Mouse (Mus musculus) heart, embryonic 15.5 days (tissue): Measurements from ENCODE around the gene 4930505A04Rik. TPM values are rescaled to one million over a fixed set of nuclear protein-coding genes. Genes with fewer than 3 reads are reported as not detected.
"Not testable (repeated sequence)": the region's sequence is repeated elsewhere in the genome, so short reads cannot be mapped to it uniquely, and the experiment has no call there.

Experiments
- ATAC-seq: fragments of 200-750 bp; cut with Nextera tagmentation; replicated peaks from 2 replicates; pipeline ENCODE4 v1.8.0; 2017; ENCODE audit warnings: low read depth, moderate TSS enrichment; ENCODE audit not compliant: insufficient number of reproducible peaks, insufficient read depth, low FRiP score
- H3K27ac ChIP-seq: fragments of 300-500 bp; sonication (generic); 2 replicates; pipeline ENCODE4 v1.5.1; 2015; ENCODE audit warnings: mild to moderate bottlenecking, inconsistent platforms
- H3K27me3 ChIP-seq: fragments of 300-500 bp; sonication (generic); 2 replicates; pipeline ENCODE4 v1.6.1; 2015; ENCODE audit warnings: inconsistent platforms
- H3K36me3 ChIP-seq: fragments of 300-500 bp; sonication (generic); 2 replicates; pipeline ENCODE4 v1.6.1; 2015; ENCODE audit warnings: mild to moderate bottlenecking, inconsistent platforms
- H3K4me1 ChIP-seq: fragments of 300-500 bp; sonication (generic); replicated peaks from 2 replicates; pipeline ENCODE4 v1.6.1; 2015; ENCODE audit warnings: inconsistent platforms
- H3K4me2 ChIP-seq: fragments of 300-500 bp; sonication (generic); 2 replicates; pipeline ENCODE4 v1.6.1; 2015; ENCODE audit warnings: inconsistent platforms, mild to moderate bottlenecking, moderate library complexity
- H3K4me3 ChIP-seq: fragments of 300-500 bp; sonication (generic); 2 replicates; pipeline ENCODE4 v1.5.1; 2015; ENCODE audit warnings: mild to moderate bottlenecking, inconsistent platforms
- H3K9ac ChIP-seq: fragments of 300-500 bp; sonication (generic); 2 replicates; pipeline ENCODE4 v1.6.1; 2015; ENCODE audit warnings: mild to moderate bottlenecking, inconsistent platforms
- H3K9me3 ChIP-seq: fragments of 300-500 bp; sonication (generic); replicated peaks from 2 replicates; pipeline ENCODE4 v1.6.1; 2016; ENCODE audit warnings: inconsistent platforms
- WGBS: fragments of 180-500 bp; shearing (Covaris S2); methylation state at CpG from one replicate; pipeline ENCODE4 v1.1.7; 2015; ENCODE audit warnings: mixed read lengths; 5-methylcytosine and 5-hydroxymethylcytosine counted together
- polyA plus RNA-seq: library from polyadenylated mRNA; unstranded; fragments of >200 nt; fragmentation: Nextera tagmentation; extraction: Ambion mirVana; gene quantifications from 2 replicates; pipeline ENCODE4 v1.2.1, GENCODE M21; 2015

The 4930505A04Rik gene
- polyA plus RNA-seq, 1 experiment from 2014 or later = 0.14 TPM

GRCm38 (mm10) chr11:30447561-30447960 lies 24.1 kb downstream of the 4930505A04Rik start:
- Histone ChIP-seq H3K36me3 (no peaks in the 10 kb centered on the region), H3K4me3 (no peak overlapping the region), H3K27me3 (no peaks in the 10 kb centered on the region), H3K9ac (no peak overlapping the region), H3K27ac (no peak overlapping the region), H3K4me2 (no peak overlapping the region), H3K9me3 (no peaks in the 10 kb centered on the region), H3K4me1 (no peaks in the 10 kb centered on the region)
- 92% methylated on average over 1 of the region's 1 CpGs for WGBS
- ATAC-seq = no peak

GRCm38 (mm10) chr11:30444192-30444905 lies 27.3 kb downstream of the 4930505A04Rik start:
- WGBS = 85% methylated on average over 12 of the region's 12 CpGs
- H3K9ac ChIP-seq, H3K27me3 ChIP-seq, H3K36me3 ChIP-seq, ATAC-seq, H3K9me3 ChIP-seq, H3K4me1 ChIP-seq, H3K4me3 ChIP-seq, H3K27ac ChIP-seq, H3K4me2 ChIP-seq: not testable (repeated sequence)

GRCm38 (mm10) chr11:30443746-30444145 lies 27.9 kb downstream of the 4930505A04Rik start:
- Histone ChIP-seq H3K27ac (no peak overlapping the region), H3K4me2 (no peak overlapping the region), H3K9ac (no peak overlapping the region), H3K4me3 (no peak overlapping the region), H3K27me3 (no peaks in the 10 kb centered on the region), H3K9me3 (no peaks in the 10 kb centered on the region), H3K4me1 (no peaks in the 10 kb centered on the region), H3K36me3 (no peaks in the 10 kb centered on the region)
- 80% methylated on average over 8 of the region's 8 CpGs for WGBS
- ATAC-seq = no peak

GRCm38 (mm10) chr11:30433256-30433950 lies 38.2 kb downstream of the 4930505A04Rik start:
- no peak overlapping the region for H3K4me2 ChIP-seq
- no peak overlapping the region for H3K27ac ChIP-seq
- ATAC-seq = no peak
- no peak overlapping the region for H3K4me3 ChIP-seq
- WGBS = 81% methylated on average over 2 of the region's 2 CpGs
- no peaks in the 10 kb centered on the region for H3K9me3 ChIP-seq
- H3K36me3 ChIP-seq = no peaks in the 10 kb centered on the region
- no peak overlapping the region for H3K9ac ChIP-seq
- H3K27me3 ChIP-seq = no peaks in the 10 kb centered on the region
- no peaks in the 10 kb centered on the region for H3K4me1 ChIP-seq

- Histone ChIP-seq H3K9me3 (no peaks in the 10 kb centered on the region), H3K9ac (no peak overlapping the region), H3K36me3 (no peaks in the 10 kb centered on the region), H3K4me1 (peaks cover 16% of the 10 kb centered on the region), H3K4me3 (no peak overlapping the region), H3K4me2 (no peak overlapping the region), H3K27ac (peak overlapping the region; percentile 45), H3K27me3 (no peaks in the 10 kb centered on the region)
- ATAC-seq = 0 out of 2 replicates have a peak, but pooled peaks have one; percentile 27
- WGBS = 13% methylated on average over 2 of the region's 2 CpGs
Measured at GRCm38 (mm10) chr11:30405581-30405980, 66.0 kb downstream of the 4930505A04Rik start.

GRCm38 (mm10) chr11:30404619-30405200 lies 66.9 kb downstream of the 4930505A04Rik start:
- Histone ChIP-seq H3K4me3 (no peak overlapping the region), H3K9me3 (no peaks in the 10 kb centered on the region), H3K27me3 (no peaks in the 10 kb centered on the region), H3K4me1 (peaks cover 16% of the 10 kb centered on the region), H3K27ac (peak overlapping the region; percentile 45), H3K4me2 (no peak overlapping the region), H3K36me3 (no peaks in the 10 kb centered on the region), H3K9ac (no peak overlapping the region)
- 67% methylated on average over 4 of the region's 4 CpGs for WGBS
- no peak for ATAC-seq

GRCm38 (mm10) chr11:30394351-30394750 lies 77.3 kb downstream of the 4930505A04Rik start:
- Histone ChIP-seq H3K36me3 (no peaks in the 10 kb centered on the region), H3K4me1 (no peaks in the 10 kb centered on the region), H3K9me3 (no peaks in the 10 kb centered on the region), H3K4me2 (no peak overlapping the region), H3K27ac (no peak overlapping the region), H3K9ac (no peak overlapping the region), H3K27me3 (no peaks in the 10 kb centered on the region), H3K4me3 (no peak overlapping the region)
- ATAC-seq = no peak

- H3K4me1 ChIP-seq = 0 out of 2 replicates have a peak, but pooled peaks cover 4% of the 10 kb centered on the region
- H3K4me3 ChIP-seq = no peak overlapping the region
- no peak overlapping the region for H3K27ac ChIP-seq
- H3K9me3 ChIP-seq = no peaks in the 10 kb centered on the region
- no peak overlapping the region for H3K4me2 ChIP-seq
- no peaks in the 10 kb centered on the region for H3K36me3 ChIP-seq
- ATAC-seq = no peak
- no peaks in the 10 kb centered on the region for H3K27me3 ChIP-seq
- H3K9ac ChIP-seq = no peak overlapping the region
Measured at GRCm38 (mm10) chr11:30383076-30383475, 88.6 kb downstream of the 4930505A04Rik start.

Other genes starting within 250 kb of the 4930505A04Rik start
- 159 and 163 TPM in 2 replicates for gene Sptbn1, start 203.7 kb downstream of the 4930505A04Rik start, polyA plus RNA-seq
- 26.6 and 45.3 TPM in 2 replicates for gene Acyp2, start 177.8 kb upstream of the 4930505A04Rik start, polyA plus RNA-seq